Mouse (Mus musculus) layer of hippocampus, postnatal 36 days (tissue): ENCODE results near the gene Prl5a1. TPM values are rescaled to one million over a fixed set of nuclear protein-coding genes. Genes with fewer than 3 reads are reported as not detected.

Experiments
- DNase-seq, 2 experiments: peaks; one replicate each; pipeline ENCODE4 v3.0.0; 2022
- total RNA-seq, 2 experiments: library from RNA; stranded (reverse); gene quantifications; 2 replicates each; pipeline ENCODE4 v1.2.3; 2021

Prl5a1 gene
- total RNA-seq: not detected

DNA sequence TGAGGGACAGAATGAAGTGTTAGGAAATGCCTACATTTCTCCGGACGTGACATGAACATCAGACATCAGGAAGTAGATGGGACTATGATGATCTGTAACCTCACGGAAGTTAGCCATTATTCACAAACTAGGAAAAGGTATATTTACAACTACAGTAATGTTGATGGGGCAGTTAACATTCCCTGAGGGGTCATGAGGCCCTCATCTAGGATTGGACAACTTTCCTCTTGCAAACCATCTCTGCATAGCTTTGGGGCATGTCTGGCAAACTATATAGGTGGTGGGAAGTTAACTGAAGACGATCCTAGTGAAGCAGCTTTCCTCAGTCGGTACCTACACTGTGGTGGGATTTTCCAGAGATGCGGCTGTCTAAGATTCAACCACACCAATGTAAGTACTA is at the start of gene Prl5a1:
TSS of gene Prl5a1 (plus strand) at position 301 of the 400 bp plus-strand sequence.
- DNase-seq: no peak

- no peak for DNase-seq
Measured at GRCm38 (mm10) chr13:28096161-28096560, 46.1 kb upstream of the Prl5a1 start.

- DNase-seq: no peak
Measured at GRCm38 (mm10) chr13:28108536-28108935, 33.7 kb upstream of the Prl5a1 start.

DNA sequence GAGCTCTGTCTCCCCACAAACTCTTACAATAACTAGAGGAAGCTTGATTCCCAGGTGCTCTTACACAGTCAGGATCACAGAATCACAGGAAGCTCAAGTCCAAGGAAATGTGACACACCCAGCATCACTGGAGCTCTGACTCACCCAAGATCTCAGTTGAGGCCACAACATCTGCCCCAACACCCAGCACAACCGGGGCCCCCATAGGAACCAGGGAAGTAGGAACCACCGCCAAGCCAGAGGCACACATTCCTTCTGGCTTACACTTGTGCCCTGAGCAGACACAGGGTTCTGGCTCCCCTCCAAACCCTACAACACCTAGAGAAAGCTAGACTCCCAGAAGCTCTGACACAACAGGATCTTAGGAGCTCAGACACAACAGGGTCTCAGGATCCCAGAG is 9.5 kb upstream of the Prl5a1 start:
- no peak for DNase-seq

DNA sequence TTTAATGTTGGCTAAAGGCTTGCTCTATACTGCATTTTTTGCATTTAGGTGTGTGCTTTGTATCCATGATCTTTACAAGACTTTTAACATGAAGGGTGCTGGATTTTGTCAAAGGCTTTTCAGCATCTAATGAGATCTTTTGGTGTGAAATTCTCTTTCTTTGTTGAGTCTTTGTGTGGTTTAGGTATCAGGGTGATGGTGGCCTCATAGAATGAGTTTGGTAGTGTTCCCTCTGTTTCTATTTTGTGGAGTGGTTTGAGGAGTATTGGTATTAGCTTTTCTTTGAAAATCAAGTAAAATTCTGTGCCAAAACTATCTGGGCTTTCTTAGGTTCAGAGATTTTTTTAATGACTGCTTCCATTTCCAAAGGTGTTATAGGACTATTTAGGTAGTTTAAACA is 6.5 kb upstream of the Prl5a1 start:
- no peak for DNase-seq

Other genes with a start within 250 kb of the Prl5a1 start
- gene Prl4a1, start 126.3 kb upstream of the Prl5a1 start, total RNA-seq: not detected
- gene Gm11361, start 115.0 kb downstream of the Prl5a1 start, total RNA-seq: 10 to 100 TPM; 47.0 to 64.1 TPM